Mouse (Mus musculus): ENCODE measurements around the gene Ufd1. TPM values are rescaled to one million over a fixed set of nuclear protein-coding genes. Genes with fewer than 3 reads are reported as not detected.
"Not testable (repeated sequence)": the region's sequence is repeated elsewhere in the genome, so short reads cannot be mapped to it uniquely, and the experiment has no call there.

Gene Ufd1
- polyA plus RNA-seq, 1 experiment from 2014 or later = 49.2 TPM

DNA sequence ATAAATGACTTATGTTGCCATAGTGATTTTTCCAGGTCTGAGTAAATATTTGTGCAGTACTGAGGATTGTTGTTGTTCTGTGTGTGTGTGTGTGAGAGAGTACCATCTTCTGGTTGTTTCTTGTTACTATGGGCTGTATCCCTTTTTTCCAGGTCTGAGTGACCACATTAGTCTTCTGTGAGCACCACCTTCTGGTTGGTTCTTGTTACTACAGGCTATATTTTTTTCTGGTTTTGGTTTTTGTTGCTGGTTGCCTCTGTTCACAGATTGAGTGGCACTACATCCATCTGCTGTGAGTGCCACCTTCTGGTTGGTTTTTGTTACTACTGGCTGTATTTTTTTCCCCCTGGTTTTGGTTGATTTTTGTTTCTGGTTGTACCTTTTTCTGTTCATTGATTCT is 47.0 kb downstream of the Ufd1 start:
- peak; percentile 9 for DNase-seq (ENCODE audit: low spot score)
- H3K4me2 ChIP-seq (ENCODE audit: low read depth, low read length) = no peak overlapping the region
- no peaks in the 10 kb centered on the region for H3K9me3 ChIP-seq (ENCODE audit: control insufficient read depth, low read length)
- H3K9ac ChIP-seq (ENCODE audit: low read depth, low read length) = no peak overlapping the region
- no peak for ATAC-seq (ENCODE audit: low read depth)
- H3K27ac ChIP-seq (replicated peaks; ENCODE audit: low read depth, low read length) = no peak overlapping the region
- no peaks in the 10 kb centered on the region for H3K36me3 ChIP-seq (ENCODE audit: control insufficient read depth, insufficient read depth, low read length)
- H3K4me1 ChIP-seq (ENCODE audit: control insufficient read depth, insufficient read depth, low read length) = no peaks in the 10 kb centered on the region
- no peaks in the 10 kb centered on the region for H3K27me3 ChIP-seq (replicated peaks; ENCODE audit: control insufficient read depth, insufficient read depth, low read length)
- H3K4me3 ChIP-seq (ENCODE audit: low read depth, low read length) = no peak overlapping the region

DNA sequence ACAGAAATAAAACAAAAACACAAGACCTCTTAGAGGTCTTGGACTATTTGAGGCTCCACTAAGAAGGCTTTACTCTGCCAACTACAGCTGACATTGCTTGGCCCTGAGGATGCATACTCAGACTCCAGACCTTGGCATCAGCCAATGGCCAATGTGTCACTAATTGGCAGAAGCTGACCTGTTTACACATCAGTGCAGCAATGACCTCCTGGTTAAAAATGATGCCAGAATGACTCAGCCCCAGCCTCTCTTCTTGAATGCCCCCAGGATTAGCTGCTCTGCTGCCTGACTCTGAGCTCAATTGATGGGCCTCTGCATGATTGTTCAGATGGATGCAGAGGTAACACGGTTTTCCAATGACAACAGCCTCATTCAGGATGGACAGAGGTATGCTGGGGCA is 48.6 kb downstream of the Ufd1 start:
- Histone ChIP-seq H3K9ac (ENCODE audit: low read depth, low read length) (no peak overlapping the region), H3K27ac (replicated peaks; ENCODE audit: low read depth, low read length) (no peak overlapping the region), H3K4me2 (ENCODE audit: low read depth, low read length) (no peak overlapping the region), H3K9me3 (ENCODE audit: control insufficient read depth, low read length) (no peaks in the 10 kb centered on the region), H3K36me3 (ENCODE audit: control insufficient read depth, insufficient read depth, low read length) (no peaks in the 10 kb centered on the region), H3K4me1 (ENCODE audit: control insufficient read depth, insufficient read depth, low read length) (no peaks in the 10 kb centered on the region), H3K4me3 (ENCODE audit: low read depth, low read length) (no peak overlapping the region), H3K27me3 (replicated peaks; ENCODE audit: control insufficient read depth, insufficient read depth, low read length) (no peaks in the 10 kb centered on the region)
- ATAC-seq (ENCODE audit: low read depth) (no peak), DNase-seq (ENCODE audit: low spot score) (no peak)
- 45% methylated on average over 1 of the region's 1 CpGs for WGBS

DNA sequence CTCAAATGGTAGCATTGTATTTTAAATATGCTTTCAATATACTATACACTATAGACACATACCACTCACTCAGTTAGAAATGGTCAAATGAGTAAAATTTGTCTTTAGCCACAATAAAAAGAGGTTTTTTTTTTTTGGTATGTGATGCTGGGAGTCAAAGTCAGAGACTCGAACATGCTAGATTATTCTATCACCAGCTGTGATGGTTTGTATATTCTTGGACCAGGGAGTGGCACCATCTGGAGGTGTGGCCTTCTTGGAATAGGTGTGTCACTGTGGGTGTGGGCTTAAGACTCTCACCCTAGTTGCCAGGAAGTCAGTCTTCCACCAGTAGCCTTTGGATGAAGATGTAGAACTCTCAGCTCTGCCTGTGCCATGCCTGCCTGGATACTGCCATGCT is 58.9 kb downstream of the Ufd1 start:
- H3K27ac ChIP-seq (replicated peaks; ENCODE audit: low read depth, low read length); H3K4me1 ChIP-seq (ENCODE audit: control insufficient read depth, insufficient read depth, low read length); H3K9ac ChIP-seq (ENCODE audit: low read depth, low read length); H3K27me3 ChIP-seq (replicated peaks; ENCODE audit: control insufficient read depth, insufficient read depth, low read length); ATAC-seq (ENCODE audit: low read depth); H3K4me3 ChIP-seq (ENCODE audit: low read depth, low read length); DNase-seq (ENCODE audit: low spot score); H3K4me2 ChIP-seq (ENCODE audit: low read depth, low read length): not testable (repeated sequence)
- WGBS = 90% methylated on average over 1 of the region's 1 CpGs
- Histone ChIP-seq H3K36me3 (ENCODE audit: control insufficient read depth, insufficient read depth, low read length) (peaks cover 40% of the 10 kb centered on the region), H3K9me3 (ENCODE audit: control insufficient read depth, low read length) (peaks cover 11% of the 10 kb centered on the region; the same call in 1 of the 2 replicates)

DNA sequence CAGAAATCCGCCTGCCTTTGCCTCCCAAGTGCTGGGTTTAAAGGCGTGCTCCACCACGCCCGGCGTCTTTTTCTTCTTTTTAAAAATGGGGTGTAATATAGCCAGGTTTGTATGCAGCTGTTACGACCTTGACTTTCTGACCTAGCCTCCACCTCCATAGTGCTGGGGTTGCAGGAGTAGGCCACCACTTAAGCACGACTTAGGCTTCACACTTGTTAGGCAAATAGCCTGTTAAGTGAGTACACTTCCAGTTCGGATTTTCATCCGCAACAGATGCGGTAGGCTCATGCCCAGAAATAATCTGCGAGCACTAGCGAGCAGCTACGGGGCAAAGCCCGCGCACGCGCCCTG is 64.5 kb downstream of the Ufd1 start:
- H3K4me2 ChIP-seq (ENCODE audit: low read depth, low read length) = peak overlapping the region; percentile 84
- peaks cover 42% of the 10 kb centered on the region for H3K36me3 ChIP-seq (ENCODE audit: control insufficient read depth, insufficient read depth, low read length)
- H3K4me1 ChIP-seq (ENCODE audit: control insufficient read depth, insufficient read depth, low read length) = 0 out of 2 replicates have a peak, but pooled peaks cover 4% of the 10 kb centered on the region
- ATAC-seq (ENCODE audit: low read depth) = no peak
- WGBS = 1% methylated on average over 17 of the region's 17 CpGs
- no peak for DNase-seq (ENCODE audit: low spot score)
- H3K4me3 ChIP-seq (ENCODE audit: low read depth, low read length) = peak overlapping the region; percentile 89
- peak overlapping the region; percentile 94 for H3K27ac ChIP-seq (replicated peaks; ENCODE audit: low read depth, low read length)
- H3K27me3 ChIP-seq (replicated peaks; ENCODE audit: control insufficient read depth, insufficient read depth, low read length) = no peaks in the 10 kb centered on the region
- H3K9me3 ChIP-seq (ENCODE audit: control insufficient read depth, low read length) = no peaks in the 10 kb centered on the region
- H3K9ac ChIP-seq (ENCODE audit: low read depth, low read length) = peak overlapping the region; percentile 87

DNA sequence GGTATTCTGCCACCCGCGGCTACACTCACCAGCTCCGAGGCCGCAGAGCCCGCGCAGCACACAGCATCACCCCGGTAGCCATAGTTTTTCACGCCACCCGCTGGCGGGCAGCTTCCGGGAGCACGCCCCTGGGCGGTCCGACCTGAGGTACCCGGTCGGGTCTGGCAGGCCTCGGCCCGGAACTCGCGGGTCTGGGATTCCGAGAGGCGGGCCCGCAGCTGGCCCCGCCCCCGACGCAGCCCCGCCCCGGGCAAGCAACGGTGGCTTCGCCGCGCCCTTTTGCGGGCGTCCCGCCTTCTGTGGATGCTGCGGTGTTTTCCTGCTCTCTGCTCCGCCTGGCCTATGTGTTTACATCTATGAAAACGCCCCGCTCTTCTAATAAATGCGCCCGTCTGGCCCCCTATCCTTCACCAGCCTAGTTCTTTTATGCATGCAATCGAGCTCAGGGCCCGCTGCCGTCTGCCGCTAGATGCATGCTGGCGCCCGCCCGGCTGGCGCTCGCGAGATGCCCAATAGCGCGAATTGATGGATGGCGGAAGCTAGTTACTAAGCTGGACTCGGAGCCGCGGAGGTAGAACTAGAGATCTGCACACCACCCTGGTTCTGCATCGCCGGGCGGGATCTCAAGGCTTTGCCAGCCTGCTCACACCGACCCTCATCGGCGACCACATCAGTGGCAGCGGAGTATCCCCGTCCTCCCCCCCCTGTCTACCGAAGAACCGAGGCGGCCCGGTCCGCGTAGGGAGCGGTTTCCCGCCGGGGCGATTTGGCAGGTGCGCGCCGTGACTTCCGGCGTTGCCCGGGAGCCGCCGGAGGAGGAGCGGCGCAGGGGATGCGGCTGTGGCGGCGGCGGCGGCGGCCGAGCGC is 65.1 kb downstream of the Ufd1 start, which contains the start of the genes Mrpl40 and Hira:
Gene Mrpl40 (minus strand): TSS at position 421 of the 867 bp plus-strand sequence.
Gene Hira (plus strand): TSS at position 596 of the 867 bp plus-strand sequence.
- Histone ChIP-seq H3K4me1 (ENCODE audit: control insufficient read depth, insufficient read depth, low read length) (0 out of 2 replicates have a peak, but pooled peaks cover 4% of the 10 kb centered on the region), H3K27ac (replicated peaks; ENCODE audit: low read depth, low read length) (peak within 1 kb of the TSS; percentile 94), H3K4me3 (ENCODE audit: low read depth, low read length) (peak within 1 kb of the TSS; percentile 89), H3K4me2 (ENCODE audit: low read depth, low read length) (peak within 1 kb of the TSS; percentile 84), H3K27me3 (replicated peaks; ENCODE audit: control insufficient read depth, insufficient read depth, low read length) (no peaks in the 10 kb centered on the region), H3K36me3 (ENCODE audit: control insufficient read depth, insufficient read depth, low read length) (peaks cover 38% of the 10 kb centered on the region), H3K9ac (ENCODE audit: low read depth, low read length) (peak within 1 kb of the TSS; percentile 87), H3K9me3 (ENCODE audit: control insufficient read depth, low read length) (no peaks in the 10 kb centered on the region)
- WGBS = under 1% methylated on average over 42 of the region's 93 CpGs
- peak; percentile 95 for DNase-seq (ENCODE audit: low spot score)
- peak; percentile 94 for ATAC-seq (ENCODE audit: low read depth)

DNA sequence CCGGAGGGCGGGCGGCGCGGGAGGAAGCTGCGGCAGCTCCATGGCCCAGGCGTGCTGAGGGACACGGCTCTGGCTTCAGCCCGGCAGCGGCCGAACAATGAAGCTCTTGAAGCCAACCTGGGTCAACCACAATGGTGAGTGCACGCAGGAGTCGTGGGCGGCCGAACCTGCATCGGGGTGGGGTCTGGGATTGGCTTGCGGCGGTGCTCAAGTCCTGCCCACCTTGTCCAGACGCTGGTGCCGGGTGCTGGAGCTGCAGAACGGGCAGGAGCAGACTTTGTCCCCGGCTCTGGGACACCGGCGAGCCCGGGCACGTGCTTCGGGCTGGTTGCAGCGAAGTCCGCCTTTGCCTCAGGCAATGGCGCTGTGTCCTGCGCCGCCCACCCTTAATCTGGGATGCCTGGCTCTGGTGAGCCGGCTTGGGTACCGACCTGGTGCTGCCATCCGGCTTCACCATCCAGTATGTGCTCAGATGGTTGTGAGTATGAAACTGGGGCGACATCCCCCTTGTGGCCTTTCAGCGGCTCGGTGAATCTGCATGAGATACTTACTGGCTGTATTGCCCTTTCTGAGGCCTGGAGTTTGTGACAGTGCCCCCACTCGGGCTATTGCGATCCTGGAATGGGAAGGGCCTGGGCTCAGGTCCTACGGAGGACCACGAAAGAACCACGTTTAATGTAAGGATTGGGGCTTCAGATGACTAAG is 66.0 kb downstream of the Ufd1 start:
- H3K36me3 ChIP-seq (ENCODE audit: control insufficient read depth, insufficient read depth, low read length) = peaks cover 29% of the 10 kb centered on the region
- H3K27ac ChIP-seq (replicated peaks; ENCODE audit: low read depth, low read length) = peak overlapping the region; percentile 94
- H3K9ac ChIP-seq (ENCODE audit: low read depth, low read length) = peak overlapping the region; percentile 87
- H3K27me3 ChIP-seq (replicated peaks; ENCODE audit: control insufficient read depth, insufficient read depth, low read length) = no peaks in the 10 kb centered on the region
- DNase-seq (ENCODE audit: low spot score) = peak; percentile 80
- H3K9me3 ChIP-seq (ENCODE audit: control insufficient read depth, low read length) = no peaks in the 10 kb centered on the region
- 0 out of 2 replicates have a peak, but pooled peaks cover 4% of the 10 kb centered on the region for H3K4me1 ChIP-seq (ENCODE audit: control insufficient read depth, insufficient read depth, low read length)
- ATAC-seq (ENCODE audit: low read depth) = peak; percentile 31
- H3K4me2 ChIP-seq (ENCODE audit: low read depth, low read length) = peak overlapping the region; percentile 84
- H3K4me3 ChIP-seq (ENCODE audit: low read depth, low read length) = peak overlapping the region; percentile 89
- WGBS = 0% methylated on average over 20 of the region's 43 CpGs

DNA sequence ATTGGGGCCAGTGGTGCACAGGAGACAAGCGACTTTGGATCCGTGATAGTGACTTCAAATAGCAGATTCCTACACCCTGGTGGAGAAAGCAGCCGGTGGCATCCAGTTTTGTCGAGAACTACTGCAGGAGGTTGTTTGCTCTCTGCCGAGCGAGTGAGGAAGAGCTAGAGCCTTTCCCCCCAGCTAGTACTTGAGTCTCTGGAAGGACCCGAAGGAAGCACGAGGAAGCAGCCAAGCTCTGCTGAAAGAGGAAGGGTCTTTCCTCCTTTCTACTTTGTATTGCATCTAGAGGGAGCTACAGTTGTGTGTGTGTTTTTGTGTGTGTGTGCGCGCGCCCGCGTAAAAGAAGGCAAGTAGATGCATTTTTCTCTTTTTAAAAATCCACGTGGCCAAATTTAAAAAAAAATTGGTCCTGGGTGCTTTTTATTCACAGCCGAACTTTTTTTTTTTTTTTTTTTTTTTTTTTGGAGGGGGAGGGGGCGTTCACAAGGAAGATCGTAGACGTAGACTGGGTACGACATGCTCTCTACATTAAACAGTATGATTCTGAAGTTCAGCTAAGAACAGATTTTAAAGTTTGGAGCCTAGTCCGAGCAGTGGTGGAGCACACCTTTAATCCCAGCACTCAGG is 66.6 kb downstream of the Ufd1 start:
- 0 out of 2 replicates have a peak, but pooled peaks cover 4% of the 10 kb centered on the region for H3K4me1 ChIP-seq (ENCODE audit: control insufficient read depth, insufficient read depth, low read length)
- peaks cover 22% of the 10 kb centered on the region for H3K36me3 ChIP-seq (ENCODE audit: control insufficient read depth, insufficient read depth, low read length)
- no peak for ATAC-seq (ENCODE audit: low read depth)
- H3K27ac ChIP-seq (replicated peaks; ENCODE audit: low read depth, low read length) = peak overlapping the region; percentile 94
- H3K9me3 ChIP-seq (ENCODE audit: control insufficient read depth, low read length) = no peaks in the 10 kb centered on the region
- DNase-seq (ENCODE audit: low spot score) = peak; percentile 51
- no peaks in the 10 kb centered on the region for H3K27me3 ChIP-seq (replicated peaks; ENCODE audit: control insufficient read depth, insufficient read depth, low read length)
- peak overlapping the region; percentile 89 for H3K4me3 ChIP-seq (ENCODE audit: low read depth, low read length)
- WGBS = 27% methylated on average over 20 of the region's 20 CpGs
- peak overlapping the region; percentile 84 for H3K4me2 ChIP-seq (ENCODE audit: low read depth, low read length)
- H3K9ac ChIP-seq (ENCODE audit: low read depth, low read length) = peak overlapping the region; percentile 87

DNA sequence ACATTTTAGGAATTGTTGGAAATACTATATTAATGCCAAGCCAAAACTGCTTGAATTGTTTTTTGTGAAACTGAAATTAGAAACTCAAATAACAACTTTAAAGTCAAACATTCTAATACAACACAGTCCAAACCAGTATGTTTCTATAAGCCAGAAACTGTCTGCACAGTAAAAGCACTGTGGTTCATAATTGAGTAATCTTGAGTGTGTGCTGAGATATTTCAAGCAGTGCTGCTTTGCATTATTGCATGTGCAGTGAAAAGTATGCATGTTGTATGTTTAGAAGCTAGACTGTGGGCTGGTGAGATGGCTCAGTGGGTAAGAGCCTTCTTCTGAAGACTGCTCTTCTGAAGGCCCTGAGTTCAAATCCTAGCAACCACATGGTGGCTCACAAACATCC is 72.5 kb downstream of the Ufd1 start:
- DNase-seq (ENCODE audit: low spot score) (no peak), ATAC-seq (ENCODE audit: low read depth) (no peak)
- Histone ChIP-seq H3K9ac (ENCODE audit: low read depth, low read length) (no peak overlapping the region), H3K4me3 (ENCODE audit: low read depth, low read length) (no peak overlapping the region), H3K27me3 (replicated peaks; ENCODE audit: control insufficient read depth, insufficient read depth, low read length) (no peaks in the 10 kb centered on the region), H3K9me3 (ENCODE audit: control insufficient read depth, low read length) (no peaks in the 10 kb centered on the region), H3K4me2 (ENCODE audit: low read depth, low read length) (no peak overlapping the region), H3K27ac (replicated peaks; ENCODE audit: low read depth, low read length) (no peak overlapping the region), H3K36me3 (ENCODE audit: control insufficient read depth, insufficient read depth, low read length) (0 out of 2 replicates have a peak, but pooled peaks cover 16% of the 10 kb centered on the region), H3K4me1 (ENCODE audit: control insufficient read depth, insufficient read depth, low read length) (0 out of 2 replicates have a peak, but pooled peaks cover 4% of the 10 kb centered on the region)

Data from embryonic facial prominence, embryonic 14.5 days (tissue).